Mouse (Mus musculus) ES-Bruce4 (cell line): ENCODE measurements around the gene Tiam1.

Experiments
- CTCF ChIP-seq: IDR thresholded peaks from one replicate; pipeline ENCODE4 v1.8.1; 2011; ENCODE audit warnings: low read depth, low read length
- POLR2A ChIP-seq: IDR thresholded peaks from one replicate; pipeline ENCODE4 v1.8.1; 2011; ENCODE audit warnings: low read length; ENCODE audit not compliant: insufficient read depth

GRCm38 (mm10) chr16:90139696-90140095 is 3.9 kb downstream of the Tiam1 start:
- no peak for TF ChIP-seq CTCF
- no peak for TF ChIP-seq POLR2A
